Mouse (Mus musculus): ENCODE measurements around the gene Ptpn14. TPM values are rescaled to one million over a fixed set of nuclear protein-coding genes. Genes with fewer than 3 reads are reported as not detected.

The Ptpn14 gene
- polyA plus RNA-seq, 1 experiment = 6.8 TPM

DNA sequence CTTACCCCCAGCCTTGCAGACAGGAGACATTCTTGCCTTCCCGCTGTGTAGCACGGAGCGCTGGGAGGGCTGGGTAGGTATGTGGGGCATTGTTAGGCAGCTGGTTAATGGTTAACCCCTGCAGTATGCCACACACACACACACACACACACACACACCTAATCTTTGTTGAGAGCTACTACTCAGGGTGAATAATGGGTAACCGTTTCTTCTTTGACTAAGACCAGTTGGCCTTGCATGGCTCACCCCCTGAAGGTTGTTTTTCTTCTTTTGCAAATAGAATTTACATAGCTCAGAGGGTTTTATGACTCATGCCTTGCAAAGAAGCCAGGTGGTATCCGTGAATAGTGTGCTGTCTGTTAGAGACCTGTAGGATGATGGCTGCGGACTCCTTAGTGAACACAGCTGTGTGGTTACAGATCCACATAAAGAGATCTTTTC, 33.5 kb downstream of the Ptpn14 start:
- DNase-seq (ENCODE audit: extremely low spot score in 1 of 2, low spot score in 1 of 2) = peak in 1 of 2 experiments; percentile 39

DNA sequence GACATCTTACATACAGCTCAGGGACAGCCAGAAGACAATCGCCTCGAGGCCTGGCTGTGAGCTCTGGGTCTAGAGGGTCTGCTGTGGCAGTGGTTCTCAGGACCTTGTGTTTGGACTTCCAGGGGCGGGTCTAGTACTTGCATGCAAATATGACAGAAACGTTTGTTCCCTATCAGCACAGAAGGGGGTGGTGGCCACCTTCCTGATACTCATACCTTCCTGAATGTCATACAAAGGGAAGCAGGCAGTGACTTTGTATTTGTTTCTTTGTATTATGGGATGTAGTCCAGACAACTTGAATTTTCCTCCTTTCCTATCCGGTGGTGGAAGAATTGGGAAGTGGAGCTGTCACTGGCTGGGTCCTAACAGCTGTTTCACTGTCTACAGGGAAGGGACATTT, 36.2 kb downstream of the Ptpn14 start:
- no peak for DNase-seq (ENCODE audit: extremely low spot score in 1 of 2, low spot score in 1 of 2)

- DNase-seq (ENCODE audit: extremely low spot score in 1 of 2, low spot score in 1 of 2) = no peak
Observed at GRCm38 (mm10) chr1:189767164-189767563, 39.1 kb downstream of the Ptpn14 start.

- no peak for DNase-seq (ENCODE audit: extremely low spot score in 1 of 2, low spot score in 1 of 2)
Observed at GRCm38 (mm10) chr1:189767910-189768309, 39.8 kb downstream of the Ptpn14 start.

GRCm38 (mm10) chr1:189770516-189770915, 42.4 kb downstream of the Ptpn14 start:
- DNase-seq (ENCODE audit: extremely low spot score in 1 of 2, low spot score in 1 of 2) = no peak

DNA sequence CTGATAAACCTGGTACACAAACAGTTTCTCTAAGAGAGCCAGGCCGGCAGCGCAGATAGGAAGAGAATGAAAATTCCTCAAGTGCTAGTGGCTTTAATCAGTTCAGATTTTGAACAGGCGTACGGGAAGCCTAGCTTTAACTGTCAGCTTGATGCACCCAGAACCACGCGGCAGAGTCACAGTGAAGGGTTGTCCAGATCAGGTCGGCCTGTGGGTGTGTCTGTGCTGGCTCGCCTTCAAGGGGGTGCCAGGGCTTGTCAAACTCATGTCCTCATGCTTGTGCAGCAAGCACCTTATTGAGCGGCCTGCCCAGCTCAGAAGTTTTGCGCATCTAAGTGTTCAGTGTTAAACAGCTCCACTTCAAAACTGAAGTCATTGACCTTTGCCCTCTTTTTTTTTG, 44.6 kb downstream of the Ptpn14 start:
- DNase-seq (ENCODE audit: extremely low spot score in 1 of 2, low spot score in 1 of 2) = no peak

DNA sequence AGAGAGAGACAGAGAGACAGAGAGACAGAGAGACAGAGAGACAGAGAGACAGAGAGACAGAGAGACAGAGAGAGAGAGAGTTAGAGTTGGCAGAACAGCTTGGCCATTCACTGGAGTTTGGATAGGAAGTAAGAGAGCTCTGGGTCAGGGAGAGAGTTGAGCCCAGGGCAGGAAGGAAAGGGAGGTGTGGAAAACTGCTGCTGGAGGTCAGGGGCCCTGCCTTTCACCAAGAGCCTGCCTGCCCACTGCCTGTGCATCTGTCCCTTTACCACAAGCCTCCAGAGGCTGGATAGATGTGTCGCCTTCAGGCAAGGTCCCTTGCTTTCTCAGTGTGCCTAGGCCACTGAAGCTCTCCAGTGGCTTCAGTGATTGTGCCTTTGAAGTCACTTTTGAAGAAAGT, 46.7 kb downstream of the Ptpn14 start:
- no peak for DNase-seq (ENCODE audit: extremely low spot score in 1 of 2, low spot score in 1 of 2)

GRCm38 (mm10) chr1:189777207-189777606, 49.1 kb downstream of the Ptpn14 start:
- no peak for DNase-seq (ENCODE audit: extremely low spot score in 1 of 2, low spot score in 1 of 2)

GRCm38 (mm10) chr1:189778343-189778742, 50.3 kb downstream of the Ptpn14 start:
- no peak for DNase-seq (ENCODE audit: extremely low spot score in 1 of 2, low spot score in 1 of 2)

- DNase-seq (ENCODE audit: extremely low spot score in 1 of 2, low spot score in 1 of 2) = no peak
Observed at GRCm38 (mm10) chr1:189779226-189779625, 51.2 kb downstream of the Ptpn14 start.

- no peak for DNase-seq (ENCODE audit: extremely low spot score in 1 of 2, low spot score in 1 of 2)
Observed at GRCm38 (mm10) chr1:189781721-189782345, 53.8 kb downstream of the Ptpn14 start.

- DNase-seq (ENCODE audit: extremely low spot score in 1 of 2, low spot score in 1 of 2) = no peak
Observed at GRCm38 (mm10) chr1:189782709-189783108, 54.6 kb downstream of the Ptpn14 start.

- no peak for DNase-seq (ENCODE audit: extremely low spot score in 1 of 2, low spot score in 1 of 2)
Observed at GRCm38 (mm10) chr1:189784503-189784902, 56.4 kb downstream of the Ptpn14 start.

DNA sequence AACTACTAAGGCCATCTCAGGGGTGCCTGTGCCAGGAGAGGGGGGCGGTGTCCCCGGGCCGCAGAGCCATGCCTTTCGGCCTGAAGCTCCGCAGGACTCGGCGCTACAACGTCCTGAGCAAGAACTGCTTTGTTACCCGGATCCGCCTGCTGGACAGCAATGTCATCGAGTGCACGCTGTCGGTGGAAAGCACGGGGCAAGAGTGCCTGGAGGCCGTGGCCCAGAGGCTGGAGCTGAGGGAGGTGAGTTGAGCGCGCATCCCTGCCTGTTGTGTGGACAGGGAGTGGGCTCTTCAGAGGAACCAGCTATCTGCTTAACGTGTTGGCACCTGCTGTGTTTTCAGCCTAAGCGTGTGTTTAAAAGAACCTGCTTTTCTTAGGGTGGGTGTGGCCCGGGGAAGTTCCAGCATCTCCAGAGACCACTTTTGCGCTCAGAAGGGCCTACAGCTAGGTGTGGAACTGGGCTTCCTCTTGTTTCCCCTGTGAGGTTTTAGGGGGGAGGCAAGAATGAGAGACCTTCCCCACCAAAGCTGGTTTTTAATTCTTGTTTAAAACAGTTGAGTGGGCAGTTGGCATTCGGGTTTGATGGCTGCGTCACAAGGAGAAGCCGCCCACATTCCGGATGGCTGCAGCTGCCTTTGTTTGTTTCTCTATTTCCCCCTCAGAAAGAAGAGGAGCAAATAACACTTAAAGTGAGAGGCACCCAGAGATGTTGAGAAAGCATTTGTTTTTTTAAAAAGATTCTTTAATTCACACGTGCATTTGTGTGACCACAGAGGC, 58.8 kb downstream of the Ptpn14 start:
- DNase-seq (ENCODE audit: extremely low spot score in 1 of 2, low spot score in 1 of 2) = peak; percentile 37 to 74

DNA sequence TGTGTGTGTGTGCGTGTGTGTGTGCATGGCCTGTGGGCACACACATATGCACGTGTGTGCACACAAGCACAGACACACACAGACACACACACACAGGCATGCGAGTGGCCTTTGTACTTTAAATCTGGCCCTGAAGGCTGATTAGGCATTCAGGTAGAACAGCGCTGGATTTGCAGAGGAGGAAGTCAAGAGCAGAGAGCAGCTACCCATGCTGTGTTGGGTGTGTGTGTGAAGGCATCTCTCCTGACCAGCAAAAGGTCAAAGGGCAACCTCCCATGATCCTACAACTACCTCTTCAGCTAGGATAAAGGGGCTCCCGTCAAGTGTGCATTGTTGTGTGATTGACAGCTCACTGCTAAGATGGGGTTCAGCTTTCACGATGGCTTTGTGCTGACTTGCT, 61.5 kb downstream of the Ptpn14 start:
- no peak for DNase-seq (ENCODE audit: extremely low spot score in 1 of 2, low spot score in 1 of 2)

DNA sequence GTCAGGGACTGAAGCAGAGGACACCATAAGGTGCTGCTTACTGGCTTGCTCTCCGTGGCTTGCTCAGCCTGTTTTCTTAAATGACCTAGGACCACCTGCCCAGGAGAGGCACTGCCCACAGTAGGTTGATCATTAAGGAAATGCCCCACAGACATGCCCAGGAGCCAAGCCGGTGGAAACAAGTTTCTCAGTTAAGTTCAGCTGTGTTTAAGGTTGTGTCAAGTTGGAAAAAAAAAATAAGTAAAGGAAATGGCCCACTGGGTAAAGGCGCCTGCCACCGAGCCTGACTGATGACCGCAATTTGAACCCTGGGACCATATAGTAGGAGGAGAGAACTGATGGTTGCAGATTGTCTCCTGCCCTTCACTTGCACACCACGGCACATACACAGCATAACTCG, 62.6 kb downstream of the Ptpn14 start:
- no peak for DNase-seq (ENCODE audit: extremely low spot score in 1 of 2, low spot score in 1 of 2)

DNA sequence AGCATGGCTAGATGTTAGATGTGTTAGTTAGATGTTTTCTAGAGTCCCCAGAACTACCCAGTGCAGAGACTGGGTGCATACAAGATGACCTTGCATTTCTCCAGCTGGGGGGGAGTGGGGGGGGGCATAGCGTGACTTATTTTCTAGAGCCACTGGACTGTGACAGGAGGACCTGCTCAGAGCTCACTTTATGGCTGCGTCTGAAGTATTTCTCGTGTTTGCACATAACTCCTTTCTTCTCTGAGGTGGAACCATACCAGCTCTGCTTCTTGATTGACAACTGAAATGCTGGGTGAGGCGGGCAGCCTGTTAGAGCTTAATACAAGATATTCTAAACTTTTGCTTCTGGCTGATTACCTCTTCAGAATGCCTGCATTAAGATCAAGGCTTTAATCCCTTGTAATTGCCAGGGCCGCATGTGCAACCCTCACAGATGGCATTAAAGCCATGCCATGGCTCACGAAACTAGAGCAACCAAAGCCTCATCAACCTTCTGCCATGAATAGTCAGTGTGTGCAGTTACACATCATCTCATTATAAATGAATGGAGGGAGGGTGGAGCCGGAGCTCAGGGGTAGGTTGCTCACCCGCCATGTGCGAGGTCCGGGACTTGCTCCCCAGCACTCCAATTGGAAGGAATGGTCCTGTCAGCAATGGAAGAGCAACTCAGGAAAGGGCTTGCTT, 63.6 kb downstream of the Ptpn14 start:
- no peak for DNase-seq (ENCODE audit: extremely low spot score in 1 of 2, low spot score in 1 of 2)

- no peak for DNase-seq (ENCODE audit: extremely low spot score in 1 of 2, low spot score in 1 of 2)
Observed at GRCm38 (mm10) chr1:189792560-189793195, 64.6 kb downstream of the Ptpn14 start.

DNA sequence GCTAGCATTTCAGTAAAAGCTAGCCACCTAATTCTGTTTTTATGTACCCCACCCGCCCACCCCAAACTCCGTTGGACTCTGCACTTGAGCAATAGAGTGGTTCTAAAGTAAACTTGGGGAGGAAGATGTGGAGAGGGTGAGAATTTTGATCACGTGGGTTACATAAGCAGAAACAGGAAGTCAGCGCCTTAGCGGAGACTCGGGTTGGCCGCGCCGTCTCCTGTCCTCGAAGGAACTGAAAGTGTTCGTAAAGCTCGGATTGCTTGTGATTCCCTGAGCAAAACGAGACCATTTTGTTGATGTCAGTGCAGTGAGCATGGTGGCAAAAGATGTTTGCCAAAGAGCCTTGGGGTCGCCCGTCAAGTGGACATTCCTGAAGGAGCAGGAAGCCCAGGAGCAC, 70.9 kb downstream of the Ptpn14 start:
- DNase-seq (ENCODE audit: extremely low spot score in 1 of 2, low spot score in 1 of 2) = no peak

DNA sequence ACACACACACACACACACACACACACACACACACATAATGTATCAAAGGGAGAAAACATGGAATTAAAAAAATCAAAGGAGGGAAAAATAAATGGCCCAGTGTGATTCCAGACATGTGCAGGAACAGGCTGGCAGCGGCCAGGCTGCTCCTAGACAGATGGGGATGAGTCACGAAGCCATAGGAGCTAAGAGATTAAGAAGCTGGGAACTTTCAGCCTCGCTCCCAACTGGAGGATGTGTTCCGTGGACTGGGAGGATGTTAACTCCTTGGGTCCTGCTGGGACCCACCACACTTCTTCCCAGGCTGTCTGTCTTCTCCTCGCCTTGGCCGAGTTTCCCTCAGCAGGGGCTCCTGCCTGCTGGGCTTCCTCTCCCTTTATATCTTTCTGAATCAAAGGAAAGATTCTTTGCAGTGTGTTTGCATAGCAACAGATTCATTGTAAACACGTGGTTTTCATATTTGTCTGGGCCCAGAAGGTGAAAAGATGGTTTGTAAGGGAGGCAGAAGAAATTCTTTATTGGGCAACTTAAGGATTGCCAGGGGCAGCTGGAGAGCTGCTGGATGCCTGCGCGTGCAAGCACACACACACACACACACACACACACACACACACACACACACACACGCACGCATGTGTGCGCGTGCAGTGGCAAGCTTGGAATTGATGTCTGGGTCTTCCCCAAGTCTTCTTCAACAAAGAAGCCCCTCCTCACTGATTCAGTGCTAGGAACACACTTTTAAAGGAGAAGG, 72.3 kb downstream of the Ptpn14 start:
- peak; percentile 21 to 65 for DNase-seq (ENCODE audit: extremely low spot score in 1 of 2, low spot score in 1 of 2)
